Mouse (Mus musculus) right cerebral cortex, postnatal 36 days (tissue): ENCODE measurements at regions not wholly inside any gene's neighbourhood (a gene's known extent, or its start where the extent isn't known, plus 50 kb on each side); places are given as distances from the start of the nearest gene placed in this dataset.
"Not testable (repeated sequence)": the region's sequence is repeated elsewhere in the genome, so short reads cannot be mapped to it uniquely, and the experiment has no call there.

ENCODE experiments used
- DNase-seq, 2 experiments: peaks; one replicate each; pipeline ENCODE4 v3.0.0; 2022; ENCODE audit warnings: low spot score in 2 of 2, mixed read lengths in 1 of 2

- DNase-seq, result peak; percentile 10 to 35
These were observed 96.9 kb downstream of the Vcpkmt start for GRCm38 (mm10) chr12:69485652-69486651.

GRCm38 (mm10) chr12:69481420-69481819 lies 101.4 kb downstream of the Vcpkmt start:
- DNase-seq, result no peak

- DNase-seq, result no peak
These were observed 104.4 kb upstream of the Gm9887 start for GRCm38 (mm10) chr12:69476631-69477091.

- DNase-seq, result no peak
These were observed 103.9 kb upstream of the Gm9887 start for GRCm38 (mm10) chr12:69476131-69476530.

- no peak for DNase-seq
These were observed 102.8 kb upstream of the Gm9887 start for GRCm38 (mm10) chr12:69474916-69475661.

- no peak for DNase-seq
These were observed 102.1 kb upstream of the Gm9887 start for GRCm38 (mm10) chr12:69474141-69474915.

- DNase-seq, result no peak
These were observed 101.3 kb upstream of the Gm9887 start for GRCm38 (mm10) chr12:69473379-69474057.

- no peak for DNase-seq
These were observed 100.7 kb upstream of the Gm9887 start for GRCm38 (mm10) chr12:69472912-69473311.

- no peak for DNase-seq
These were observed 99.6 kb upstream of the Gm9887 start for GRCm38 (mm10) chr12:69471876-69472275.

GRCm38 (mm10) chr12:69469004-69469403 lies 96.7 kb upstream of the Gm9887 start:
- no peak for DNase-seq

GRCm38 (mm10) chr12:69467363-69467762 lies 95.1 kb upstream of the Gm9887 start:
- no peak for DNase-seq

GRCm38 (mm10) chr12:69464906-69465305 lies 92.6 kb upstream of the Gm9887 start:
- no peak for DNase-seq

- DNase-seq, result not testable (repeated sequence)
These were observed 91.1 kb upstream of the Gm9887 start for GRCm38 (mm10) chr12:69463327-69463726.

- DNase-seq, result no peak
These were observed 89.9 kb upstream of the Gm9887 start for GRCm38 (mm10) chr12:69461888-69462840.

- DNase-seq, result no peak
These were observed 88.4 kb upstream of the Gm9887 start for GRCm38 (mm10) chr12:69460552-69461079.

GRCm38 (mm10) chr12:69458170-69458841 lies 86.0 kb upstream of the Gm9887 start:
- DNase-seq, result peak in 1 of 2 experiments; percentile 32

- no peak for DNase-seq
These were observed 84.5 kb upstream of the Gm9887 start for GRCm38 (mm10) chr12:69456746-69457145.

GRCm38 (mm10) chr12:69456116-69456515 lies 83.9 kb upstream of the Gm9887 start:
- no peak for DNase-seq

- no peak for DNase-seq
These were observed 83.3 kb upstream of the Gm9887 start for GRCm38 (mm10) chr12:69455566-69455965.
